ENCODE assay signal across 8 mouse cellular contexts in genomic region chr13:24802131-24802691, GRCm38 (mm10). TPM values are rescaled to one million over a fixed set of nuclear protein-coding genes. Genes with fewer than 3 reads are reported as not detected.
DNase-seq lines count a peak whose midpoint lies in the region; ATAC-seq and TF ChIP-seq lines count a peak whose summit lies in the region.

No protein-coding gene starts in this region.

- no peak for ATAC-seq in lung, embryonic 14.5 days (ENCODE audit: insufficient read depth)
- ATAC-seq in neural tube, embryonic 13.5 days (ENCODE audit: low read depth) = no peak

- peak overlapping the region; percentile 98 for H3K9ac ChIP-seq in lung, embryonic 14.5 days
- H3K9ac ChIP-seq in neural tube, embryonic 13.5 days = peak overlapping the region; percentile 96

- peaks cover 9% of the 10 kb centered on the region for H3K36me3 ChIP-seq in kidney, adult 2 months (ENCODE audit: control insufficient read depth, insufficient read depth, low read length)
- H3K36me3 ChIP-seq in lung, embryonic 14.5 days (ENCODE audit: insufficient read depth) = peaks cover 23% of the 10 kb centered on the region
- H3K36me3 ChIP-seq in neural tube, embryonic 13.5 days = peaks cover 16% of the 10 kb centered on the region

- H3K4me1 ChIP-seq in kidney, adult 2 months (ENCODE audit: control insufficient read depth, insufficient read depth, low read length) = peaks cover 16% of the 10 kb centered on the region; the same call in 1 of the 2 replicates
- no peaks in the 10 kb centered on the region for H3K4me1 ChIP-seq in lung, embryonic 14.5 days (ENCODE audit: insufficient read depth)
- peaks cover 39% of the 10 kb centered on the region for H3K4me1 ChIP-seq in neural tube, embryonic 13.5 days (replicated peaks)

- peak overlapping the region; percentile 85 for H3K4me3 ChIP-seq in kidney, adult 2 months (ENCODE audit: insufficient read depth, low read depth, low read length)
- H3K4me3 ChIP-seq in lung, embryonic 14.5 days (ENCODE audit: low read depth, low read length) = peak overlapping the region; percentile 98
- peak overlapping the region; percentile 98 for H3K4me3 ChIP-seq in neural tube, embryonic 13.5 days

- no peak for TF ChIP-seq POLR2A in kidney, adult 2 months (IDR thresholded peaks at IDR 0.05; ENCODE audit: low read depth, low read length)

- peak overlapping the region; percentile 31 for H3K27ac ChIP-seq in kidney, adult 2 months (ENCODE audit: insufficient read depth, low read depth, low read length)
- H3K27ac ChIP-seq in lung, embryonic 14.5 days (ENCODE audit: low read depth) = peak overlapping the region; percentile 100
- H3K27ac ChIP-seq in neural tube, embryonic 13.5 days (replicated peaks) = peak overlapping the region; percentile 99

- DNase-seq in ovary, postnatal 10 days (ENCODE audit: low spot score) = peak; percentile 8
- DNase-seq in ovary, postnatal 14 days (ENCODE audit: low spot score) = no peak
- peak; percentile 45 to 49 for DNase-seq in cerebellum, postnatal 10 days
- DNase-seq in gastrocnemius, postnatal 25 days = peak; percentile 20
- peak; percentile 41 for DNase-seq in kidney, adult 2 months
- peak; percentile 50 for DNase-seq in lung, embryonic 14.5 days
- peak; percentile 29 for DNase-seq in thymus, postnatal 25 days

- under 1% methylated on average over 26 of the region's 26 CpGs for WGBS in kidney, adult 2 months
- under 1% methylated on average over 26 of the region's 26 CpGs for WGBS in lung, embryonic 14.5 days
- WGBS in neural tube, embryonic 13.5 days = under 1% methylated on average over 26 of the region's 26 CpGs

- peak overlapping the region; percentile 80 for H3K4me2 ChIP-seq in lung, embryonic 14.5 days
- H3K4me2 ChIP-seq in neural tube, embryonic 13.5 days = peak overlapping the region; percentile 89

- H3K27me3 ChIP-seq in kidney, adult 2 months (replicated peaks; ENCODE audit: control insufficient read depth, insufficient read depth, low read length) = no peaks in the 10 kb centered on the region
- no peaks in the 10 kb centered on the region for H3K27me3 ChIP-seq in lung, embryonic 14.5 days (ENCODE audit: insufficient read depth, low read length)
- H3K27me3 ChIP-seq in neural tube, embryonic 13.5 days = no peaks in the 10 kb centered on the region

- no peak for TF ChIP-seq CTCF in kidney, adult 2 months (conservative IDR thresholded peaks at IDR 0.05; ENCODE audit: insufficient read depth, insufficient read length, low read depth, low read length)
- TF ChIP-seq CTCF in lung, embryonic 14.5 days (IDR thresholded peaks at IDR 0.05; ENCODE audit: low read depth) = no peak

- no peaks in the 10 kb centered on the region for H3K9me3 ChIP-seq in lung, embryonic 14.5 days (ENCODE audit: low read depth, low read length)
- no peaks in the 10 kb centered on the region for H3K9me3 ChIP-seq in neural tube, embryonic 13.5 days

RNA-seq across cellular contexts. Expression of gene BC005537, which starts 0.8 kb away (rescaled TPM):
- 10 to 100 TPM; 35.8 to 38.3 TPM for total RNA-seq in gastrocnemius, postnatal 25 days (2021)
- polyA plus RNA-seq in kidney, adult 2 months (2012; rRNA removed) = 35.3 and 42.4 TPM in 2 replicates
- 26.9 and 32.5 TPM in 2 replicates for polyA plus RNA-seq in lung, embryonic 14.5 days (2014; fragmentation: Nextera tagmentation; extraction: Ambion mirVana)
- polyA plus RNA-seq in neural tube, embryonic 13.5 days (2015; fragmentation: Nextera tagmentation; extraction: Ambion mirVana) = 20.7 and 21.4 TPM in 2 replicates

RNA-seq across cellular contexts. Expression of gene Acot13, which starts 29.1 kb away (rescaled TPM):
- total RNA-seq in gastrocnemius, postnatal 25 days (2021) = 100 to 1,000 TPM; 138 to 147 TPM
- 259 and 286 TPM in 2 replicates for polyA plus RNA-seq in kidney, adult 2 months (2012; rRNA removed)
- 61.1 and 62.3 TPM in 2 replicates for polyA plus RNA-seq in lung, embryonic 14.5 days (2014; fragmentation: Nextera tagmentation; extraction: Ambion mirVana)
- polyA plus RNA-seq in neural tube, embryonic 13.5 days (2015; fragmentation: Nextera tagmentation; extraction: Ambion mirVana) = 49.3 and 50.1 TPM in 2 replicates

RNA-seq across cellular contexts. Expression of gene Tdp2, which starts 29.3 kb away (rescaled TPM):
- 1 to 10 TPM; 7.8 to 8.2 TPM for total RNA-seq in gastrocnemius, postnatal 25 days (2021)
- 19.6 and 19.7 TPM in 2 replicates for polyA plus RNA-seq in kidney, adult 2 months (2012; rRNA removed)
- polyA plus RNA-seq in lung, embryonic 14.5 days (2014; fragmentation: Nextera tagmentation; extraction: Ambion mirVana) = 61.5 and 66.3 TPM in 2 replicates
- 40.1 and 45.2 TPM in 2 replicates for polyA plus RNA-seq in neural tube, embryonic 13.5 days (2015; fragmentation: Nextera tagmentation; extraction: Ambion mirVana)

RNA-seq across cellular contexts. Expression of gene Gmnn, which starts 40.5 kb away (rescaled TPM):
- total RNA-seq in gastrocnemius, postnatal 25 days (2021) = 1 to 10 TPM; 2.3 to 4.9 TPM
- polyA plus RNA-seq in kidney, adult 2 months (2012; rRNA removed) = 4.1 and 7.1 TPM in 2 replicates
- polyA plus RNA-seq in lung, embryonic 14.5 days (2014; fragmentation: Nextera tagmentation; extraction: Ambion mirVana) = 134 and 135 TPM in 2 replicates
- 26.3 and 26.7 TPM in 2 replicates for polyA plus RNA-seq in neural tube, embryonic 13.5 days (2015; fragmentation: Nextera tagmentation; extraction: Ambion mirVana)

RNA-seq across cellular contexts. Expression of gene D130043K22Rik, which starts 42.7 kb away (rescaled TPM):
- total RNA-seq in gastrocnemius, postnatal 25 days (2021) = not detected
- 0.57 and 0.67 TPM in 2 replicates for polyA plus RNA-seq in kidney, adult 2 months (2012; rRNA removed)
- 0.12 and 0.14 TPM in 2 replicates for polyA plus RNA-seq in lung, embryonic 14.5 days (2014; fragmentation: Nextera tagmentation; extraction: Ambion mirVana)
- 4.4 and 5.4 TPM in 2 replicates for polyA plus RNA-seq in neural tube, embryonic 13.5 days (2015; fragmentation: Nextera tagmentation; extraction: Ambion mirVana)

Comparison
In these comparisons a context has a peak if more than half of its experiments do, and no peak if none do; other contexts are left out.
1. H3K27ac ChIP-seq: peak in every context shown above with its lines; median percentile 100 in lung, embryonic 14.5 days; 99 in neural tube, embryonic 13.5 days; 31 in kidney, adult 2 months.